Mouse (Mus musculus): ENCODE results near the gene Ctdspl. TPM values are rescaled to one million over a fixed set of nuclear protein-coding genes. Genes with fewer than 3 reads are reported as not detected.

The Ctdspl gene
- 8.1 and 9.2 TPM in 2 replicates for polyA plus RNA-seq (2015; fragmentation: Nextera tagmentation; extraction: Ambion mirVana)

- under 1% methylated on average over 47 of the region's 73 CpGs for WGBS
- Histone ChIP-seq H3K4me3 (ENCODE audit: low read length) (peak within 1 kb of the TSS; percentile 88), H3K36me3 (ENCODE audit: control insufficient read depth, insufficient read depth, low read length) (no peaks in the 10 kb centered on the region), H3K27ac (ENCODE audit: low read depth, low read length) (peak within 1 kb of the TSS; percentile 88), H3K4me2 (ENCODE audit: low read length) (peak within 1 kb of the TSS; percentile 97), H3K4me1 (ENCODE audit: control insufficient read depth, insufficient read depth, low read depth, low read length) (peaks cover 23% of the 10 kb centered on the region), H3K9ac (ENCODE audit: low read depth, low read length) (peak within 1 kb of the TSS; percentile 92), H3K9me3 (ENCODE audit: control insufficient read depth, low read length) (no peaks in the 10 kb centered on the region), H3K27me3 (replicated peaks; ENCODE audit: control insufficient read depth, insufficient read depth, low read length) (no peaks in the 10 kb centered on the region)
- ATAC-seq = peak; percentile 63
Observed at GRCm38 (mm10) chr9:118926111-118926650, at the start of gene Ctdspl. Ctdspl (plus strand) TSS chr9:118926453.

DNA sequence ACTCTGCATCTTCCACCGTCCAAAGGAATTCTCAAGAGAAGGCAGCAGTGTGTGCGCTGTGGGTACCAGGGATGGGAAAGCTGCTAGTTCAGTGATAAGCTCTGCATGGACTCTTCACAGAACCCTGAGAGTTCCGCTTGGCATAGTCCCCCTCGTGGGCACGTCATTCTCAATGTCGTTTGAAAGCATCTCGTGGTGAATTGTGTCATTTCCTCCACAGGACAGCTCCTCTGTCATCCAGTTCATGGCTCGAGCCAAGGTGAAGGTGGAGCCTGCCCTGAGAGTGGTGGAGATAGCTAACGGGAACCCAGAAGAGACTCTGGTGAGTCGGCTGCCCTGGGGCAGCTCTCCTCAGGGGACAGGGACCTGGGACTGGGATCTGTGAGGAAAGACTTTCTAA, 49.4 kb upstream of the Ctdspl start:
- Histone ChIP-seq H3K27ac (ENCODE audit: low read depth, low read length) (no peak overlapping the region), H3K4me2 (ENCODE audit: low read length) (no peak overlapping the region), H3K27me3 (replicated peaks; ENCODE audit: control insufficient read depth, insufficient read depth, low read length) (no peaks in the 10 kb centered on the region), H3K9ac (ENCODE audit: low read depth, low read length) (no peak overlapping the region), H3K9me3 (ENCODE audit: control insufficient read depth, low read length) (no peaks in the 10 kb centered on the region), H3K4me3 (ENCODE audit: low read length) (no peak overlapping the region), H3K36me3 (ENCODE audit: control insufficient read depth, insufficient read depth, low read length) (no peaks in the 10 kb centered on the region), H3K4me1 (ENCODE audit: control insufficient read depth, insufficient read depth, low read depth, low read length) (no peaks in the 10 kb centered on the region)
- 76% methylated on average over 10 of the region's 10 CpGs for WGBS
- ATAC-seq = no peak

DNA sequence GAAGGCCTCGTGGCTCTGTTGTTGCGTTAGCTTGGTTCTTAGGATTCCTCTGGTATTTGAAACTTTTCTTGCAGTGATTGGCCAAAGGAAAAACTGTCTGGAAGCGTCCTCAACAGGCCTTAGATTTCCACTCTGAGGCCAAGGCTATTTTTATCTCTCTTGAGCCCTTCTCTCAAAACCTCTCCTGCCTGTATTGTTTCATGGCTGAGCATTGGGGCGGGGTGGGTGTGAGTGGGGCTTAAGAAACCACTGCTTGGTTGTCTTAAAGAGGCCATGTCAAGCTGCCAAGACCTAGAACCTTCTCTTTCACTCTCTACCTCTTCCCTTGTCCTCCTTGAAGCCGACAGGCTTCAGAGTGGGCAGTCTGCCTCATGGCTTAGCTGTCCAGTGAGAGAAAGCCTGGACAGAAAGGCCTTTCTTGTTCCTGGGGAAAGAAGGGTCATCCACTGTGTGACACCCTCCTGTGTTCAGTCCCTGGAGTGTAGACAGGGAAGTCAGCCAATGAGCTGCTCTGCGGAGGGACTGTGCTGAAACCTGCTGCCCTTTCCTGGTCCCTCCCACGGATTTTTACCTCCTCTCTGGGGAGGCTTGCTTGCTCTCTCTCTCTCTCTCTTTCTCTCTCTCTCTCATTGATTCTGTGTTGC, 48.8 kb upstream of the Ctdspl start:
- Histone ChIP-seq H3K9ac (ENCODE audit: low read depth, low read length) (no peak overlapping the region), H3K36me3 (ENCODE audit: control insufficient read depth, insufficient read depth, low read length) (no peaks in the 10 kb centered on the region), H3K9me3 (ENCODE audit: control insufficient read depth, low read length) (no peaks in the 10 kb centered on the region), H3K27ac (ENCODE audit: low read depth, low read length) (no peak overlapping the region), H3K4me2 (ENCODE audit: low read length) (no peak overlapping the region), H3K27me3 (replicated peaks; ENCODE audit: control insufficient read depth, insufficient read depth, low read length) (no peaks in the 10 kb centered on the region), H3K4me1 (ENCODE audit: control insufficient read depth, insufficient read depth, low read depth, low read length) (no peaks in the 10 kb centered on the region), H3K4me3 (ENCODE audit: low read length) (no peak overlapping the region)
- 77% methylated on average over 7 of the region's 7 CpGs for WGBS
- ATAC-seq = no peak

GRCm38 (mm10) chr9:118878596-118878995, 47.7 kb upstream of the Ctdspl start:
- Histone ChIP-seq H3K4me1 (ENCODE audit: control insufficient read depth, insufficient read depth, low read depth, low read length) (no peaks in the 10 kb centered on the region), H3K4me2 (ENCODE audit: low read length) (no peak overlapping the region), H3K9me3 (ENCODE audit: control insufficient read depth, low read length) (no peaks in the 10 kb centered on the region), H3K27ac (ENCODE audit: low read depth, low read length) (no peak overlapping the region), H3K36me3 (ENCODE audit: control insufficient read depth, insufficient read depth, low read length) (no peaks in the 10 kb centered on the region), H3K4me3 (ENCODE audit: low read length) (no peak overlapping the region), H3K27me3 (replicated peaks; ENCODE audit: control insufficient read depth, insufficient read depth, low read length) (no peaks in the 10 kb centered on the region), H3K9ac (ENCODE audit: low read depth, low read length) (no peak overlapping the region)
- no peak for ATAC-seq
- WGBS = 94% methylated on average over 11 of the region's 11 CpGs

DNA sequence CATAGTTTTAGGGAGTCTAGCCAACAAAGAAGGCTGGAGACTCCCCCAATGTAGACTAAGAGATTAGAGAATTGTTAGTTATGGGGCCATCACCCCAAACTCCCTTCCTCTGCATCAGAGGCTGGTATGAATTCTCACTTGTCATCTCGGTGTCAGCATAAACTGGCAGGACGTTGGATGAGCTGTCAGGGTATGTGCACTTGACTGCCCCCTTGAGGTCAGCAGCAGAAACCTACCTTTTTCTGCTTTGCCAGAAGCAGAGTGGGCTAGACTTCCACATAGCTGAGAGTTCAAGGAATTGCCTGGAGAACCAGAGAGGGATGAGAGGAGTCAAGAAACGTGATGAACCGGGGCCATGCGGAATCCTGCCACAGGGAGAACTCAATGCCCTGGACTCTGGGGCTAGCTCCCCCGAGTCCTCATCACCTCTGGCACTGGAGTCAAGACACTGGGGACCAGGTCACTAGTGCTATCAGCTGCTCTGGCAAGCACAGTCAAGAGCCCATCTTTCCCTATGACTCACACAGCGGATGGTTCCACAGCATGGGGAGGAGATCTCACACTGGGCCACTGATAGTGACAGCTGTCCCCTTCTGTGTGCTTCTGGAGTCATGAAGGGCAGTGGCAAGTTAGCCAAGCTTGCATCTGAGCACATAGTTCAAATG, 44.8 kb upstream of the Ctdspl start:
- ATAC-seq = no peak
- Histone ChIP-seq H3K9me3 (ENCODE audit: control insufficient read depth, low read length) (no peaks in the 10 kb centered on the region), H3K4me1 (ENCODE audit: control insufficient read depth, insufficient read depth, low read depth, low read length) (no peaks in the 10 kb centered on the region), H3K36me3 (ENCODE audit: control insufficient read depth, insufficient read depth, low read length) (no peaks in the 10 kb centered on the region), H3K27ac (ENCODE audit: low read depth, low read length) (no peak overlapping the region), H3K4me2 (ENCODE audit: low read length) (no peak overlapping the region), H3K9ac (ENCODE audit: low read depth, low read length) (no peak overlapping the region), H3K4me3 (ENCODE audit: low read length) (no peak overlapping the region), H3K27me3 (replicated peaks; ENCODE audit: control insufficient read depth, insufficient read depth, low read length) (no peaks in the 10 kb centered on the region)
- 80% methylated on average over 7 of the region's 7 CpGs for WGBS

DNA sequence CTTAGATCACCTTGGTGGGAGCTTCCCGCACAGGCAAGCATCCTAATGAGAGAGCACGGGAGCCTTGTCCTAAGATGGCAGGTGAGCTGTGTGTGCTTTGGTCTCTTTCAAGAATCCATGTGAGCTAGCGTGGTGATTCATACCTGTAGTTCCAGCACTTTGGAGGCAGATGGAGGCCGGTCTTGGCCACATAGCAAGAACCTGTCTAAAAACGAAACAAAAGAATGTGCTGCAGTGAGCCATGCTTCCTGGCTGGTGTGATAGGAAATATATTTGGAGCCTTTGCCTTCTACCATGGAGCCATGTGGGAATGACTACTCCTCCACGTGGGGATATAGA, 44.3 kb upstream of the Ctdspl start:
- Histone ChIP-seq H3K4me1 (ENCODE audit: control insufficient read depth, insufficient read depth, low read depth, low read length) (no peaks in the 10 kb centered on the region), H3K9me3 (ENCODE audit: control insufficient read depth, low read length) (no peaks in the 10 kb centered on the region), H3K27me3 (replicated peaks; ENCODE audit: control insufficient read depth, insufficient read depth, low read length) (no peaks in the 10 kb centered on the region), H3K9ac (ENCODE audit: low read depth, low read length) (no peak overlapping the region), H3K27ac (ENCODE audit: low read depth, low read length) (no peak overlapping the region), H3K4me3 (ENCODE audit: low read length) (no peak overlapping the region), H3K4me2 (ENCODE audit: low read length) (no peak overlapping the region), H3K36me3 (ENCODE audit: control insufficient read depth, insufficient read depth, low read length) (no peaks in the 10 kb centered on the region)
- ATAC-seq = no peak
- WGBS = 90% methylated on average over 6 of the region's 6 CpGs

DNA sequence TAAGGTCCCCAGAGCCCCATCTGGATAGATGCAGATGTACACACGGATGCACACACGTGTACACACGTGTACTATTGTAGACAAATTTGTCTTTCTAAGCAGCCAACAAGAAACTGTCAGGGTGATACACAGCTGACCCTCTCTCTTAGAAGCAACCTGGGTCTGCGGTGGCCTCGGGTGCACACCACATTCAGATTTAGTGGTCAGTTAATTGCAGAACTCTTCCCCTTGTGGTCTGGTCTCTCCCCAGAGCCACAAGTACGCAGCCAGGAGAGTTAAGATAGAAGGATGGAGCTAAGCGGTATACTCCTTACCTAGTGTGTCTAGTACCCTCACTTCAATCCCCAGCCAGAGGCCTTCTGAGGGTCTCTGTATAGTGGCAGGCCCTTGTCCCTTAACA, 43.1 kb upstream of the Ctdspl start:
- WGBS = 91% methylated on average over 7 of the region's 7 CpGs

DNA sequence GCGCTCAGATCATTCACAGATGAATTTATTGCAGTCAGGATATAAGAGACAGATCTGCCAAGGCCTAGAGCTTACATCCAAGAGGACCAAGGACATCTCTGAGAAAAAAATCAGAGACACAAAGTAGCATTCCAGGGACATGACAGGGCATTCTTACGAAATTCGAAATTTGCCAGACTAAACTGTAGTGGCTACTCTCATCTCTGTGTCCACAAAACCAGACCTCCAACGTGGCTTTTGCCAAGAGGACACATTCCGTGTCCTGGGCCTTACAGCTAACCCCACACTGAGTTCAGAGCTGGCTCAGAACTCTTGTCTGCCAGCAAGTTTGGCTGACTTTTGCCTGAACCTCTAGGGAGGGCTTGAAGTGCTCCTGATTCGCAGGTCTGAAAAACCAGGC, 40.5 kb upstream of the Ctdspl start:
- Histone ChIP-seq H3K27me3 (replicated peaks; ENCODE audit: control insufficient read depth, insufficient read depth, low read length) (no peaks in the 10 kb centered on the region), H3K4me3 (ENCODE audit: low read length) (no peak overlapping the region), H3K9me3 (ENCODE audit: control insufficient read depth, low read length) (no peaks in the 10 kb centered on the region), H3K27ac (ENCODE audit: low read depth, low read length) (no peak overlapping the region), H3K36me3 (ENCODE audit: control insufficient read depth, insufficient read depth, low read length) (no peaks in the 10 kb centered on the region), H3K9ac (ENCODE audit: low read depth, low read length) (no peak overlapping the region), H3K4me2 (ENCODE audit: low read length) (no peak overlapping the region), H3K4me1 (ENCODE audit: control insufficient read depth, insufficient read depth, low read depth, low read length) (no peaks in the 10 kb centered on the region)
- no peak for ATAC-seq
- WGBS = 87% methylated on average over 6 of the region's 6 CpGs

More for the DNA sequence above, 43.1 kb upstream of the Ctdspl start:
- no peak for ATAC-seq
- no peak overlapping the region for H3K4me2 ChIP-seq (ENCODE audit: low read length)
- no peaks in the 10 kb centered on the region for H3K36me3 ChIP-seq (ENCODE audit: control insufficient read depth, insufficient read depth, low read length)
- H3K27ac ChIP-seq (ENCODE audit: low read depth, low read length) = no peak overlapping the region
- no peak overlapping the region for H3K4me3 ChIP-seq (ENCODE audit: low read length)
- H3K4me1 ChIP-seq (ENCODE audit: control insufficient read depth, insufficient read depth, low read depth, low read length) = no peaks in the 10 kb centered on the region
- H3K9me3 ChIP-seq (ENCODE audit: control insufficient read depth, low read length) = no peaks in the 10 kb centered on the region
- no peak overlapping the region for H3K9ac ChIP-seq (ENCODE audit: low read depth, low read length)
- H3K27me3 ChIP-seq (replicated peaks; ENCODE audit: control insufficient read depth, insufficient read depth, low read length) = no peaks in the 10 kb centered on the region

- no peak overlapping the region for H3K27ac ChIP-seq (ENCODE audit: low read depth, low read length)
- WGBS = 90% methylated on average over 7 of the region's 7 CpGs
- H3K9me3 ChIP-seq (ENCODE audit: control insufficient read depth, low read length) = no peaks in the 10 kb centered on the region
- no peaks in the 10 kb centered on the region for H3K27me3 ChIP-seq (replicated peaks; ENCODE audit: control insufficient read depth, insufficient read depth, low read length)
- H3K9ac ChIP-seq (ENCODE audit: low read depth, low read length) = no peak overlapping the region
- no peak for ATAC-seq
- H3K4me1 ChIP-seq (ENCODE audit: control insufficient read depth, insufficient read depth, low read depth, low read length) = no peaks in the 10 kb centered on the region
- H3K36me3 ChIP-seq (ENCODE audit: control insufficient read depth, insufficient read depth, low read length) = no peaks in the 10 kb centered on the region
- H3K4me2 ChIP-seq (ENCODE audit: low read length) = no peak overlapping the region
- H3K4me3 ChIP-seq (ENCODE audit: low read length) = no peak overlapping the region
Observed at GRCm38 (mm10) chr9:118887201-118887600, 39.1 kb upstream of the Ctdspl start.
